Mouse (Mus musculus) gastrocnemius, postnatal 25 days (tissue): ENCODE data around the gene Stom. TPM values are rescaled to one million over a fixed set of nuclear protein-coding genes. Genes with fewer than 3 reads are reported as not detected.

Experiments used
- DNase-seq: peaks from one replicate; pipeline ENCODE4 v3.0.0; 2022
- total RNA-seq, 2 experiments: library from RNA; stranded (reverse); gene quantifications; 1 replicate in 1 of 2; 2 replicates in 1 of 2; pipeline ENCODE4 v1.2.3; 2021

Stom gene
- total RNA-seq, 2 experiments from 2014 or later, result 11.8 to 25.2 TPM

GRCm38 (mm10) chr2:35272881-35273280 is 63.9 kb downstream of the Stom start:
- DNase-seq, result no peak

GRCm38 (mm10) chr2:35271817-35272216 is 65.0 kb downstream of the Stom start:
- peak; percentile 71 for DNase-seq

- DNase-seq, result peak; percentile 64
These were observed 66.2 kb downstream of the Stom start for GRCm38 (mm10) chr2:35270531-35270984.

- DNase-seq, result peak; percentile 61
These were observed 67.0 kb downstream of the Stom start for GRCm38 (mm10) chr2:35269716-35270260.

GRCm38 (mm10) chr2:35269136-35269535 is 67.6 kb downstream of the Stom start:
- no peak for DNase-seq

- DNase-seq, result no peak
These were observed 68.8 kb downstream of the Stom start for GRCm38 (mm10) chr2:35267876-35268566.

- DNase-seq, result no peak
These were observed 69.5 kb downstream of the Stom start for GRCm38 (mm10) chr2:35267156-35267875.

GRCm38 (mm10) chr2:35266251-35266905 is 70.4 kb downstream of the Stom start:
- DNase-seq, result no peak

GRCm38 (mm10) chr2:35265775-35266174 is 71.0 kb downstream of the Stom start:
- DNase-seq, result no peak

- DNase-seq, result peak; percentile 56
These were observed 71.5 kb downstream of the Stom start for GRCm38 (mm10) chr2:35265296-35265695.

GRCm38 (mm10) chr2:35264095-35264494 is 72.7 kb downstream of the Stom start:
- no peak for DNase-seq

Other genes with a start within 250 kb of the Stom start
- not detected for gene AI182371, start 235.4 kb downstream of the Stom start, total RNA-seq
- 1 to 10 TPM; 5.4 to 7.5 TPM for gene Cntrl, start 227.5 kb downstream of the Stom start, total RNA-seq
- gene Rab14, start 135.9 kb downstream of the Stom start, total RNA-seq, result 10 to 100 TPM; 79.3 to 81.6 TPM
- gene Gsn, start 80.6 kb downstream of the Stom start, total RNA-seq, result 100 to 1,000 TPM; 345 to 440 TPM
- not detected for gene 4930568D16Rik, start 30.8 kb upstream of the Stom start, total RNA-seq
- not detected for gene 4930402F06Rik, start 60.2 kb upstream of the Stom start, total RNA-seq
- gene Ggta1, start 126.3 kb upstream of the Stom start, total RNA-seq, result 10 to 100 TPM in 1 of 2 experiments, 1 to 10 TPM in 1; 8.7 to 10.2 TPM
- 10 to 100 TPM; 40.1 to 40.7 TPM for gene Dab2ip, start 221.3 kb upstream of the Stom start, total RNA-seq